8 mouse cellular contexts compared by ENCODE assay signal in genomic region chr9:44485516-44486161, GRCm38 (mm10). TPM values are rescaled to one million over a fixed set of nuclear protein-coding genes. Genes with fewer than 3 reads are reported as not detected.
DNase-seq lines count a peak whose midpoint lies in the region; ATAC-seq and TF ChIP-seq lines count a peak whose summit lies in the region.

No protein-coding gene starts in this region.

- H3K4me1 ChIP-seq in embryonic facial prominence, embryonic 14.5 days (ENCODE audit: control insufficient read depth, insufficient read depth, low read length): peaks cover 59% of the 10 kb centered on the region
- H3K4me1 ChIP-seq in hindbrain, embryonic 12.5 days: peaks cover 76% of the 10 kb centered on the region
- peaks cover 67% of the 10 kb centered on the region for H3K4me1 ChIP-seq in neural tube, embryonic 14.5 days (ENCODE audit: control insufficient read depth, insufficient read depth, low read length)

- H3K36me3 ChIP-seq in embryonic facial prominence, embryonic 14.5 days (ENCODE audit: control insufficient read depth, insufficient read depth, low read length): 0 out of 2 replicates have a peak, but pooled peaks cover 7% of the 10 kb centered on the region
- H3K36me3 ChIP-seq in hindbrain, embryonic 12.5 days: no peaks in the 10 kb centered on the region
- H3K36me3 ChIP-seq in neural tube, embryonic 14.5 days (ENCODE audit: control insufficient read depth, insufficient read depth, low read length): no peaks in the 10 kb centered on the region

- peak overlapping the region; percentile 98 for H3K4me3 ChIP-seq in left cerebral cortex, adult 2 months
- peak overlapping the region; percentile 82 for H3K4me3 ChIP-seq in embryonic facial prominence, embryonic 14.5 days (ENCODE audit: low read depth, low read length)
- H3K4me3 ChIP-seq in hindbrain, embryonic 12.5 days: peak overlapping the region; percentile 95
- peak overlapping the region; percentile 16; the same call in 1 of the 2 replicates for H3K4me3 ChIP-seq in neural tube, embryonic 14.5 days (ENCODE audit: low read depth, low read length)

- TF ChIP-seq CTCF in left cerebral cortex, adult 2 months (IDR thresholded peaks at IDR 0.05): no peak

- intact Hi-C loops in left cerebral cortex, adult 2 months (cut with DNase I): no loop called here

- no peak for ATAC-seq in embryonic facial prominence, embryonic 14.5 days (ENCODE audit: low read depth)
- ATAC-seq in hindbrain, embryonic 12.5 days (ENCODE audit: low FRiP score): no peak
- ATAC-seq in neural tube, embryonic 14.5 days (ENCODE audit: low read depth): no peak

- H3K27ac ChIP-seq in left cerebral cortex, adult 2 months: peak overlapping the region; percentile 28
- H3K27ac ChIP-seq in embryonic facial prominence, embryonic 14.5 days (replicated peaks; ENCODE audit: low read depth, low read length): peak overlapping the region; percentile 92; the same call in 1 of the 2 replicates
- peak overlapping the region; percentile 9; the same call in 1 of the 2 replicates for H3K27ac ChIP-seq in hindbrain, embryonic 12.5 days
- no peak overlapping the region for H3K27ac ChIP-seq in neural tube, embryonic 14.5 days (ENCODE audit: low read depth, low read length)

- 30% methylated on average over 13 of the region's 14 CpGs for WGBS in embryonic facial prominence, embryonic 14.5 days
- WGBS in hindbrain, embryonic 12.5 days: 37% methylated on average over 14 of the region's 14 CpGs
- 21% methylated on average over 14 of the region's 14 CpGs for WGBS in neural tube, embryonic 14.5 days

- H3K27me3 ChIP-seq in embryonic facial prominence, embryonic 14.5 days (replicated peaks; ENCODE audit: control insufficient read depth, insufficient read depth, low read length): no peaks in the 10 kb centered on the region
- H3K27me3 ChIP-seq in hindbrain, embryonic 12.5 days: no peaks in the 10 kb centered on the region
- H3K27me3 ChIP-seq in neural tube, embryonic 14.5 days (ENCODE audit: control insufficient read depth, insufficient read depth, low read length): no peaks in the 10 kb centered on the region

- peak overlapping the region; percentile 92 for H3K9ac ChIP-seq in embryonic facial prominence, embryonic 14.5 days (ENCODE audit: low read depth, low read length)
- H3K9ac ChIP-seq in hindbrain, embryonic 12.5 days: peak overlapping the region; percentile 99
- peak overlapping the region; percentile 22 for H3K9ac ChIP-seq in neural tube, embryonic 14.5 days (replicated peaks; ENCODE audit: low read depth, low read length)

- H3K4me2 ChIP-seq in embryonic facial prominence, embryonic 14.5 days (ENCODE audit: low read depth, low read length): peak overlapping the region; percentile 70
- H3K4me2 ChIP-seq in hindbrain, embryonic 12.5 days (replicated peaks): peak overlapping the region; percentile 95
- peak overlapping the region; percentile 92 for H3K4me2 ChIP-seq in neural tube, embryonic 14.5 days (ENCODE audit: low read depth, low read length)

- no peak for DNase-seq in left cerebral cortex, adult 2 months (ENCODE audit: extremely low spot score in 1 of 2, low spot score in 2 of 2)
- DNase-seq in left cerebral cortex, adult 8-10 months (ENCODE audit: low spot score in 2 of 2): no peak
- DNase-seq in embryonic facial prominence, embryonic 14.5 days (ENCODE audit: low spot score): peak; percentile 24
- peak; percentile 24 for DNase-seq in liver
- DNase-seq in right cerebral cortex, postnatal 25 days: no peak
- DNase-seq in thymus, postnatal 4 days: no peak

- no peaks in the 10 kb centered on the region for H3K9me3 ChIP-seq in embryonic facial prominence, embryonic 14.5 days (ENCODE audit: control insufficient read depth, low read length)
- H3K9me3 ChIP-seq in hindbrain, embryonic 12.5 days (replicated peaks): no peaks in the 10 kb centered on the region
- no peaks in the 10 kb centered on the region for H3K9me3 ChIP-seq in neural tube, embryonic 14.5 days (ENCODE audit: control insufficient read depth, low read length)

RNA-seq across cellular contexts. Expression of gene Bcl9l, which starts 3.0 kb away (rescaled TPM):
- total RNA-seq in left cerebral cortex, adult 2 months (2021): 10 to 100 TPM; 58.6 to 63.4 TPM
- 10 to 100 TPM; 60.4 to 67.8 (median 61.9) TPM for total RNA-seq in left cerebral cortex, adult 8-10 months (2022)
- polyA plus RNA-seq in embryonic facial prominence, embryonic 14.5 days (2014; fragmentation: Nextera tagmentation; extraction: Ambion mirVana): 16.9 and 18.7 TPM in 2 replicates
- 12.3 and 15.5 TPM in 2 replicates for polyA plus RNA-seq in hindbrain, embryonic 12.5 days (2016; fragmentation: Nextera tagmentation; extraction: Ambion mirVana)
- 11.5 and 12.3 TPM in 2 replicates for polyA plus RNA-seq in neural tube, embryonic 14.5 days (2014; fragmentation: Nextera tagmentation; extraction: Ambion mirVana)

RNA-seq across cellular contexts. Expression of gene Upk2, which starts 30.9 kb away (rescaled TPM):
- not detected for total RNA-seq in left cerebral cortex, adult 2 months (2021)
- total RNA-seq in left cerebral cortex, adult 8-10 months (2022): not detected
- 1.7 and 2.3 TPM in 2 replicates for polyA plus RNA-seq in embryonic facial prominence, embryonic 14.5 days (2014; fragmentation: Nextera tagmentation; extraction: Ambion mirVana)
- not detected in 2 replicates for polyA plus RNA-seq in hindbrain, embryonic 12.5 days (2016; fragmentation: Nextera tagmentation; extraction: Ambion mirVana)
- not detected in 2 replicates for polyA plus RNA-seq in neural tube, embryonic 14.5 days (2014; fragmentation: Nextera tagmentation; extraction: Ambion mirVana)

RNA-seq across cellular contexts. Expression of gene Foxr1, which starts 44.7 kb away (rescaled TPM):
- not detected for total RNA-seq in left cerebral cortex, adult 2 months (2021)
- total RNA-seq in left cerebral cortex, adult 8-10 months (2022): not detected
- polyA plus RNA-seq in embryonic facial prominence, embryonic 14.5 days (2014; fragmentation: Nextera tagmentation; extraction: Ambion mirVana): not detected in 2 replicates
- polyA plus RNA-seq in hindbrain, embryonic 12.5 days (2016; fragmentation: Nextera tagmentation; extraction: Ambion mirVana): not detected in 2 replicates
- polyA plus RNA-seq in neural tube, embryonic 14.5 days (2014; fragmentation: Nextera tagmentation; extraction: Ambion mirVana): not detected in 2 replicates

Comparison
In these comparisons a context has a peak if more than half of its experiments do, and no peak if none do; other contexts are left out.
1. DNase-seq: peak in embryonic facial prominence, embryonic 14.5 days (single experiment) and liver (single experiment); none in left cerebral cortex, adult 2 months (0 of 2), left cerebral cortex, adult 8-10 months (0 of 2), right cerebral cortex, postnatal 25 days (single experiment) and thymus, postnatal 4 days (single experiment).
2. H3K4me3 ChIP-seq: peak in every context shown above with its lines; median percentile 98 in left cerebral cortex, adult 2 months; 95 in hindbrain, embryonic 12.5 days; 82 in embryonic facial prominence, embryonic 14.5 days; 16 in neural tube, embryonic 14.5 days.
3. H3K9ac ChIP-seq: peak in every context shown above with its lines; median percentile 99 in hindbrain, embryonic 12.5 days; 92 in embryonic facial prominence, embryonic 14.5 days; 22 in neural tube, embryonic 14.5 days.
4. Peak in every context shown above with its lines, with median percentiles within 50 percentile points of each other: H3K4me2 ChIP-seq.